Mouse (Mus musculus): ENCODE results near the gene Prr5l.

DNA sequence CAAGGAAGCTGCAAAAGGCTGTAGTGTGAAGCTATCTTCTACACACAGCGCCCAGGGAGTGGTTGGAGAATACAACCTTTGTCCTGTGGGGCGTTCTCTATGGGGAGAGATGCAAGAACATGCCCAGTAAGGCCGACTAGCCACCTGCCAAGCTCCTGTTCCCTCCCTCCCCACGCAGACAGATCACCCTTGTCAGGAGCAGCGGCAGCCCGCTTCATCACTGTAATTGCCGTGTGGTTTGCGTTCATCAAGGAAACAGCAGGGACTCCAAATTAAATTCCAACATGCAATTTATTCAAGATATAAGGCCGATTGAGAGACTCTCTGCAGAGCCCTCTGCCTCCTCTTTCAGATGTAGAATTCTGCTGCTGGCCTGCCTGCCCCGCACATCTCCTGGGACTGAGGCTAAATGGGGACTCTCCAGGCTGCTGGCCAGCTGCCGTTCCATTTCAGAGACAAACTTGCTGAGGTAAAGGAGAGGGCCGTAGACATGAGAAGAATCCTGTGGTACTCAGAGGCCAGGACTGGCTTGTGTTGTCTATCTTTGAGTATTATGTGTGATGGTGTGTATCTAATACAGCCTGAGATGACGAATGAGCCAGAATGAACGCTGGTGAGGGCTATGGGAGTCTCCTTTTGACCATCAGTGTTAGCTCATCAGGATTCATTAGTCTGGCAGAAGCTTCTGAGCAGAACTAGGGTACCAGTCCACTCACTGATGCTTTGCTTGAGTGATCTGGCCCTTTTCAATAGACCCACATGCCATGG lies 49.5 kb upstream of the Prr5l start:
- TF ChIP-seq CTCF (IDR thresholded peaks at IDR 0.05; ENCODE audit: low read depth), result no peak
- no peak for TF ChIP-seq EP300 (IDR thresholded peaks at IDR 0.05; ENCODE audit: low read depth)
